Mouse (Mus musculus) limb, embryonic 14.5 days (tissue): Measurements from ENCODE around the gene Acta2. TPM values are rescaled to one million over a fixed set of nuclear protein-coding genes. Genes with fewer than 3 reads are reported as not detected.
A peak's percentile ranks its signal among the peaks of the same experiment; 100 is the strongest.

Source experiments
- ATAC-seq: fragments of 200-750 bp; cut with Nextera tagmentation; 2 replicates; pipeline ENCODE4 v1.8.0; 2017; ENCODE audit warnings: low read depth, moderate number of reproducible peaks, moderate TSS enrichment; ENCODE audit not compliant: low FRiP score
- DNase-seq: peaks from one replicate; pipeline ENCODE4 v3.0.0-alpha.2; 2015; ENCODE audit warnings: low spot score
- H3K27ac ChIP-seq: fragments of 300-500 bp; sonication (generic); replicated peaks from 2 replicates; pipeline ENCODE4 v1.5.1; 2014; ENCODE audit warnings: low read depth, mild to moderate bottlenecking, low read length, moderate library complexity, mixed read lengths
- H3K27me3 ChIP-seq: fragments of 300-500 bp; sonication (generic); 2 replicates; pipeline ENCODE4 v1.6.1; 2014; ENCODE audit warnings: low read length, mixed read lengths; ENCODE audit not compliant: control insufficient read depth, insufficient read depth
- H3K36me3 ChIP-seq: fragments of 300-500 bp; sonication (generic); 2 replicates; pipeline ENCODE4 v1.6.1; 2014; ENCODE audit warnings: mild to moderate bottlenecking, low read length, moderate library complexity, mixed read lengths; ENCODE audit not compliant: control insufficient read depth, insufficient read depth
- H3K4me1 ChIP-seq: fragments of 300-500 bp; sonication (generic); 2 replicates; pipeline ENCODE4 v1.6.1; 2014; ENCODE audit warnings: antibody characterized with exemption, low read length, mixed read lengths; ENCODE audit not compliant: control insufficient read depth, insufficient read depth
- H3K4me2 ChIP-seq: fragments of 300-500 bp; sonication (generic); replicated peaks from 2 replicates; pipeline ENCODE4 v1.6.1; 2014; ENCODE audit warnings: low read depth, mild to moderate bottlenecking, low read length, moderate library complexity; ENCODE audit not compliant: severe bottlenecking
- H3K4me3 ChIP-seq: fragments of 300-500 bp; sonication (generic); replicated peaks from 2 replicates; pipeline ENCODE4 v1.5.1; 2014; ENCODE audit warnings: low read length
- H3K9ac ChIP-seq: fragments of 300-500 bp; sonication (generic); 2 replicates; pipeline ENCODE4 v1.6.1; 2014; ENCODE audit warnings: mild to moderate bottlenecking, low read depth, low read length, moderate library complexity; ENCODE audit not compliant: severe bottlenecking
- H3K9me3 ChIP-seq: fragments of 300-500 bp; sonication (generic); 2 replicates; pipeline ENCODE4 v1.6.1; 2016; ENCODE audit warnings: low read length; ENCODE audit not compliant: control insufficient read depth
- POLR2A ChIP-seq: fragments of 200-500 bp; IDR thresholded peaks from 2 replicates; pipeline ENCODE4 v1.8.0; 2012; ENCODE audit warnings: inconsistent platforms, mild to moderate bottlenecking, moderate library complexity, borderline replicate concordance; ENCODE audit not compliant: insufficient read depth, insufficient read length; ENCODE audit errors: extremely low read depth
- WGBS: fragments of 180-500 bp; shearing (Covaris S2); extraction: QIAGEN DNeasy Blood & Tissue Kit; methylation state at CpG from one replicate; pipeline ENCODE4 v1.1.7; 2014; 5-methylcytosine and 5-hydroxymethylcytosine counted together
- polyA plus RNA-seq, 2 experiments: library from polyadenylated mRNA; depleted of rRNA in 1 of 2; stranded (reverse) in 1 of 2; unstranded in 1 of 2; fragments of >200 nt; fragmentation: Nextera tagmentation in 1 of 2; extraction: Ambion mirVana in 1 of 2; gene quantifications; 2 replicates each; pipeline versions ENCODE4 v1.2.1 to v1.2.3; 2012 to 2014

Gene Acta2
- polyA plus RNA-seq, 2 experiments = 290 to 313 TPM

DNA sequence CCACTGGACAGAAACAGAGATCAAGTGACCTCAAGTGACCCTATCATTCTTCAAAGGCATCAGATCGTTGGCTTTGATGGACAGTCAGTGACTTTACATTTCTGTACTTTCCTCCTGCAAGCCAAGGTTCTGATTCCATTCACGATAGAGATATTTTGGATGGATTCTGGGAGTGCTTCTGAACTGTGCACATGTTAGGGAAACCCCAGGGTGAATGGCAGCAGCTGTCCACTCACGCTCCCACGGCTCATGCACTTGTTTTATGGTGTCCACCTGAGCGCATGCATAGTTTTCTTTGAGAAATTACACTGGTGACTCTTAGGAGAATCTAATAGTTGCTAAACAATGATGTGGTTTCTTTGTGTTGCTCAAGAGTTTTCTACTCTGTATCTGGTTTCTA, 759 bp upstream of the Acta2 start:
- WGBS = 76% methylated on average over 5 of the region's 5 CpGs
- Histone ChIP-seq H3K4me2 (no peak overlapping the region), H3K9me3 (no peaks in the 10 kb centered on the region), H3K9ac (no peak overlapping the region), H3K27ac (no peak overlapping the region), H3K4me3 (no peak overlapping the region), H3K4me1 (peaks cover 4% of the 10 kb centered on the region; the same call in 1 of the 2 replicates), H3K36me3 (no peaks in the 10 kb centered on the region), H3K27me3 (no peaks in the 10 kb centered on the region)
- no peak for ATAC-seq
- no peak for DNase-seq
- no peak for TF ChIP-seq POLR2A

DNA sequence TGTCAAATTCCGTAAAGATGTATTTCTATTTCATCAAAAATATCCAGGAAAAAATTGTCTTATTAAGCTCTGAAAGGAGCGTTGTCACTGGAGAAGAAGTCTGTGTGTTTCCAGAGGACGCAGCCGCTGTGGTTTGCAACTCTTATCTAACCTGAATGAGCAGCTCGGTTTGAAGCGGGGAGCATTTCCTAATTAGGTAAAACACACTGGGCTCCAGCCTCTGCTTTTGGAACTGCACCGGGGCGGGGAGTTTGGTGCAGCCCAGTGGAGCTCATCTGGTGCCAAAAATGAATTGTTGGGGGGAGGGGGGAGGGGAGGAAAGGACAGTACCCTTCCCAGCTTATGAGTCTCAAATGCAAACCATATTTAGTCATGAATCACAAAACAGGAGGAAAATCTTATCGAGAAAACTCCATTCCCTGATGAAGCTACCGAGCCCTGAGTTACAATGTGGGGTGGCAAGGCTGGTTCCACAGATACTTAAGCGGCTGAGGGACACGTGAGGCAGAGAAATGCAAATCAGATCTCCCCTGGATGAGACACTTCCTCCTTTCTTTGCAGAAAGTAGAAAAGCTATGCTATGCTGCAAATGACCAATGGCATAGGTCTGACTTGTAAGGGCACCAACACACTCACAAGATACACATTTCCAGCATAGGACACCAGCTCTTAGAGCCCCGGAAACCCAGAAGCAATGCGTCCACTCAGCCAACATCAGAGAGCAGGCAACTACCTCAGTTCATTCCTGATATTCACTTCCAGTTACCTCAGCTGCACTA, 1.1 kb downstream of the Acta2 start:
- Histone ChIP-seq H3K9me3 (no peaks in the 10 kb centered on the region), H3K4me3 (peak overlapping the region; percentile 4), H3K9ac (no peak overlapping the region), H3K36me3 (no peaks in the 10 kb centered on the region), H3K27ac (no peak overlapping the region), H3K4me2 (peak overlapping the region; percentile 25), H3K27me3 (no peaks in the 10 kb centered on the region), H3K4me1 (peaks cover 4% of the 10 kb centered on the region; the same call in 1 of the 2 replicates)
- WGBS = 38% methylated on average over 14 of the region's 14 CpGs
- DNase-seq = peak; percentile 38
- ATAC-seq = no peak
- no peak for TF ChIP-seq POLR2A

DNA sequence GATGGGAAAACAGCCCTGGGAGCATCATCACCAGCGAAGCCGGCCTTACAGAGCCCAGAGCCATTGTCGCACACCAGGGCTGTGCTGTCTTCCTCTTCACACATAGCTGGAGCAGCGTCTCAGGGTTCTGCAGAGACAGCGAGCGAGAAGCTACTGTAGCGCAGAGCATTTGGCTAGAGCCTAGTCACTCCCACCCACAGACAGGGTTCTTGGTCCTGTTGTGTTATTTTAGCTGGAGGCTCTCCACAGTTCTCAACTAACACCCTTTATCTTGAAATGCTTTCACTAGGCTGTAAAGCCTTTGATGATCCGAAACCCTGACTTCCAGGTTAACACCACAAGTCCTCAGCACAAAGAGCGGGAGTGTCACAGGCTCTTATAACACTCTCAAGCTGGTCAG, 2.9 kb downstream of the Acta2 start:
- no peaks in the 10 kb centered on the region for H3K9me3 ChIP-seq
- peaks cover 4% of the 10 kb centered on the region; the same call in 1 of the 2 replicates for H3K4me1 ChIP-seq
- H3K36me3 ChIP-seq = no peaks in the 10 kb centered on the region
- H3K9ac ChIP-seq = no peak overlapping the region
- no peak overlapping the region for H3K4me2 ChIP-seq
- WGBS = 58% methylated on average over 9 of the region's 9 CpGs
- no peak overlapping the region for H3K4me3 ChIP-seq
- H3K27ac ChIP-seq = no peak overlapping the region
- no peaks in the 10 kb centered on the region for H3K27me3 ChIP-seq
- TF ChIP-seq POLR2A = no peak
- DNase-seq (no peak), ATAC-seq (no peak)

DNA sequence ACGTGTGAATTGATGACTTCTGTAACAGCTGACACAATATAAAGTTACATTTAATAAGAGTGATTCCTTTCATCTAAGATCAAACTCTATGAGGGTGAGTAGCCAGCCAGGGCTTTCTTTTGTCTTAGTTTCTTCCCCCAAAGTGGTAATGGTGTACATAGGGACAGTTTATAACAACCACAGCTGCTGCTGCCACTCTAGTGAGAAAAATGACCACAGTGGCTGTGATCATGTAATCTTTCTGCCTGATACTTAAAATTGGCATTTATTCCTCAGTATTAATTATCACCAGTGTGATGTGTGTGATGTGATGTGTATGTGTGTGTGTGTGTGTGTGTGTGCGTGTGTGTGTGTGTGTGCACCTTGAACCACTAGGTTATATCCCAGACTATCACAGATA, 3.5 kb downstream of the Acta2 start:
- Histone ChIP-seq H3K27me3 (no peaks in the 10 kb centered on the region), H3K4me2 (no peak overlapping the region), H3K9me3 (no peaks in the 10 kb centered on the region), H3K27ac (no peak overlapping the region), H3K36me3 (no peaks in the 10 kb centered on the region), H3K4me3 (no peak overlapping the region), H3K4me1 (peaks cover 4% of the 10 kb centered on the region; the same call in 1 of the 2 replicates), H3K9ac (no peak overlapping the region)
- TF ChIP-seq POLR2A = no peak
- DNase-seq (no peak), ATAC-seq (no peak)
- WGBS = 71% methylated on average over 2 of the region's 2 CpGs

DNA sequence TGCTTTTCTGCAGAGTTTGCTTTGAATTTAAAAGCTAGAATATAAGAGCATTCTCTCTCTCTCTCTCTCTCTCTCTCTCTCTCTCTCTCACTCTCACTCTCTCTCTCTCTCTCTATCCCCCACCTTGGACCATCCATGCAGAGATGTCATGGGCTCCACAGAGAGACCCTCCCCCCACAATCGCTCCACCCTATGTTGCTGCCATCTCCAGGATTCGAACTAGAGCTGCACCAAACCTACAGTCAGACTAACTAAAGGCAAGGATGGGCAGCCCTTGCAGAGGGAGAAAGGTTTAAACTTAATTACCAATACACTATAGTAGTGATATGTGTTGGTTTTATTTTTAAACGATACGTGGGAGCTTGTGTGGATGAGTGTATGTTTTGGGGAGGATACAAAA, 4.8 kb downstream of the Acta2 start:
- WGBS = 72% methylated on average over 4 of the region's 4 CpGs
- Histone ChIP-seq H3K36me3 (no peaks in the 10 kb centered on the region), H3K9me3 (no peaks in the 10 kb centered on the region), H3K4me2 (no peak overlapping the region), H3K27ac (no peak overlapping the region), H3K27me3 (no peaks in the 10 kb centered on the region), H3K9ac (no peak overlapping the region), H3K4me3 (no peak overlapping the region), H3K4me1 (peaks cover 4% of the 10 kb centered on the region; the same call in 1 of the 2 replicates)
- no peak for ATAC-seq
- no peak for DNase-seq
- no peak for TF ChIP-seq POLR2A
